Mouse (Mus musculus) olfactory bulb, adult 2 months (tissue): ENCODE data around the gene Fam241b. TPM values are rescaled to one million over a fixed set of nuclear protein-coding genes. Genes with fewer than 3 reads are reported as not detected.

Experiments used
- H3K27ac ChIP-seq: fragments of 200-500 bp; 2 replicates; pipeline ENCODE4 v1.5.1; 2012; ENCODE audit warnings: low read depth, low read length; ENCODE audit not compliant: insufficient read depth
- H3K4me1 ChIP-seq: fragments of 200-500 bp; 2 replicates; pipeline ENCODE4 v1.6.1; 2012; ENCODE audit warnings: low read length; ENCODE audit not compliant: control insufficient read depth, insufficient read depth
- H3K4me3 ChIP-seq: fragments of 200-500 bp; 2 replicates; pipeline ENCODE4 v1.5.1; 2012; ENCODE audit warnings: mild to moderate bottlenecking, low read depth, low read length, moderate library complexity; ENCODE audit not compliant: insufficient read depth
- CTCF ChIP-seq: fragments of 200-500 bp; IDR thresholded peaks from 2 replicates; pipeline ENCODE4 v1.5.1; 2012; ENCODE audit warnings: low read depth, mild to moderate bottlenecking, low read length, moderate library complexity; ENCODE audit not compliant: insufficient read depth
- POLR2A ChIP-seq: fragments of 200-500 bp; IDR thresholded peaks from 2 replicates; pipeline ENCODE4 v1.6.1; 2012; ENCODE audit warnings: mild to moderate bottlenecking, low read depth, low read length, moderate library complexity; ENCODE audit not compliant: insufficient read depth
- WGBS: fragments of 180-500 bp; shearing (Covaris S2); methylation state at CpG from one replicate; pipeline ENCODE4 v1.1.7; 2018; 5-methylcytosine and 5-hydroxymethylcytosine counted together
- polyA plus RNA-seq: library from polyadenylated mRNA; stranded (reverse); fragments of >200 nt; gene quantifications from 2 replicates; pipeline ENCODE4 v1.2.4, GENCODE M21; 2012; ENCODE audit warnings: low replicate concordance; ENCODE audit not compliant: missing spikeins, insufficient read depth, insufficient read length

Fam241b gene
- polyA plus RNA-seq, 1 experiment: not detected

GRCm38 (mm10) chr10:62174533-62175313 lies 31.0 kb upstream of the Fam241b start:
- TF ChIP-seq POLR2A: no peak
- no peak for TF ChIP-seq CTCF
- H3K4me1 ChIP-seq: no peaks in the 10 kb centered on the region
- WGBS: 56% methylated on average over 15 of the region's 15 CpGs
- no peak overlapping the region for H3K27ac ChIP-seq
- H3K4me3 ChIP-seq: no peak overlapping the region

DNA sequence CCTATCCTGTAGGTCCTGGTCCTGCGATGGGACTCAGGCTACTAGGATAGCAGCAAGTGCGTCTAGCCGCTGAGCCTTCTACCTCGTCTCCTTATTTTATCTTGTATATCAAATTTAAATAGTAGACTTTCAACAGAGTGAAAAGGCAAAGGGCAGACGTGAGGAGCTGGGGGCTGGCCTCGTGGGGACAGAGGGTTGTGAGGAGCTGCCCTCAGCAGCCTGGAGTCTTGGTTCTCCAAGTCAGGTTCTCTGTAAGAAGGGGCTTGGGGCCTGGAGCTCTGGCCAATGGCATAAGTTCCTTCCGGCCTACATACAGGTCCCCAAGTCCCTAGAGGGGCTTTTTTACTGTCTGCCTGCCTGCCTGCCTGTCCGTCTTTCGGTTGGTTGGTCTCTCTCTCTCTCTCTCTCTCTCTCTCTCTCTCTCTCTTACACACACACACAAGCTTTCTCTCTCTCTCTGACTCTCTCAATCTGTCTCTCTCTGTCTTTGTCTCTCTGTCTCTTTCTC lies 30.3 kb upstream of the Fam241b start:
- Histone ChIP-seq H3K4me1 (no peaks in the 10 kb centered on the region), H3K4me3 (no peak overlapping the region), H3K27ac (no peak overlapping the region)
- no peak for TF ChIP-seq CTCF
- WGBS: 75% methylated on average over 9 of the region's 9 CpGs

- H3K4me1 ChIP-seq: no peaks in the 10 kb centered on the region
- TF ChIP-seq POLR2A (no peak), CTCF (no peak)
- no peak overlapping the region for H3K27ac ChIP-seq
- no peak overlapping the region for H3K4me3 ChIP-seq
- WGBS: 44% methylated on average over 9 of the region's 9 CpGs
These were observed 29.3 kb upstream of the Fam241b start for GRCm38 (mm10) chr10:62172841-62173553.

- 54% methylated on average over 10 of the region's 10 CpGs for WGBS
- 0 out of 2 replicates have a peak, but pooled peaks cover 3% of the 10 kb centered on the region for H3K4me1 ChIP-seq
- H3K27ac ChIP-seq: no peak overlapping the region
- TF ChIP-seq CTCF (no peak), POLR2A (no peak)
- H3K4me3 ChIP-seq: no peak overlapping the region
These were observed 18.7 kb upstream of the Fam241b start for GRCm38 (mm10) chr10:62162410-62162809.

- 40% methylated on average over 7 of the region's 7 CpGs for WGBS
- Histone ChIP-seq H3K4me1 (no peaks in the 10 kb centered on the region), H3K4me3 (no peak overlapping the region), H3K27ac (no peak overlapping the region)
- TF ChIP-seq POLR2A (no peak), CTCF (no peak)
These were observed 6.2 kb upstream of the Fam241b start for GRCm38 (mm10) chr10:62149929-62150328.

DNA sequence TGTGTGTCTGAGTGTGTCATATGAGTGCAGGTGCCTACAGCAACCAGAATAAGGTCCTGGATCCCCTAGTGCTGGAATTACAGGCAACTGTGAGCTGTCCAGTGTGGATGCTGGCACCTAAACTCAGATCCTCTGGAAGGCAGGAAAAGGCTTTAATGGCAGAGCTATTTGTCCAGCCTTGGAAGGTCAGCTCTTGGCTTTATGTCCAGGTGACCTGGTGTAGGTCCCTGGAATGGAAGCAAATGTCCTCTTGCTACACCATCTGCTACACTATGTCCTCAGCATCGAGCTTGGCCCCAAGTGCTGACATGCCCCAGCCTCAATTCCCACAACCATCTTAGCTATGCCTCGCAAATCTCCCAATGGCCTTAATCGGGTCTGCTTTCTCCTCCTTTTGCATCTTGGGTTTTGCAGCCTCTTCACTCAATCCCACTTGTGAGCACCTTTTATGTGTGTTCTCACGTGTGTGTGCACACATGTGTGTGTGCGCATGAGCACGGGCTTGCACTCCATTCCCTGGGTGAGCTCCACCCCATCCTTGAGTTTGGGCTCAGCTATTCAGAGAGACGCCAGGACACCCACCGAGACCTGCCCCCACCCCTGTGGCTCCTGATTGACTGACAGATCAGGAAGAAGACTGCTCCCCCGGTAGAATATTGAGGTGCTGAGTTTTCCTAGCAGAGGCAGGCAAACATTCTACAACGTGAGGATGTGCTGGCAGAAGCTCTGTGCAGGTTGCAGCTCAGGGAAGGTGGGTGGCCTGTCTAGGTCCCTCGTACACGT lies 3.9 kb upstream of the Fam241b start:
- H3K4me1 ChIP-seq: no peaks in the 10 kb centered on the region
- no peak overlapping the region for H3K27ac ChIP-seq
- no peak overlapping the region for H3K4me3 ChIP-seq
- TF ChIP-seq POLR2A (no peak), CTCF (no peak)
- WGBS: 62% methylated on average over 12 of the region's 12 CpGs

DNA sequence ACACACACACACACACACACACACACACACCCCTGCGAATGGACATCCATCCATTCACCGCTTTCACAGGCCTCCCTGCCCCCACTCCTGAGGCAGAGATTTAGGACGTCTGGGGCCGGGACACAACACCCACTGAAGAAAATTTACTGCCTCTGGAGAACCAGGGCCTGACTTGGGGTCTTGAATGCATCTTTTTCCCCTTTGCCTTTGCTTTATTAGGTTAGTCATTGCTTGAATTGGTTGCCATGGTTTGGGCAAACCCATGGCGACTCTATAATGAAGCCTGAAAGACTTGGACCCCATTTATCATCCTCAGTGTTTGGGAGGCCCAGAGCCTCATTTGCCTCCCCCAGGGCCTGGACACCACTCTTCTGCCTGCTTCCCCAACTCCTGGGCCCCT lies 2.2 kb upstream of the Fam241b start:
- 67% methylated on average over 5 of the region's 5 CpGs for WGBS
- Histone ChIP-seq H3K4me3 (no peak overlapping the region), H3K4me1 (no peaks in the 10 kb centered on the region)

GRCm38 (mm10) chr10:62138040-62138439 lies 5.7 kb downstream of the Fam241b start:
- no peak for TF ChIP-seq POLR2A
- TF ChIP-seq CTCF: no peak
- WGBS: 31% methylated on average over 3 of the region's 3 CpGs
- Histone ChIP-seq H3K4me1 (peaks cover 3% of the 10 kb centered on the region; the same call in 1 of the 2 replicates), H3K4me3 (no peak overlapping the region), H3K27ac (no peak overlapping the region)

More for the DNA sequence above, 2.2 kb upstream of the Fam241b start:
- TF ChIP-seq POLR2A (no peak), CTCF (no peak)
- H3K27ac ChIP-seq: no peak overlapping the region
